Mouse (Mus musculus) left cerebral cortex, postnatal 36 days (tissue): ENCODE data around the gene Phgdh. TPM values are rescaled to one million over a fixed set of nuclear protein-coding genes. Genes with fewer than 3 reads are reported as not detected.
A peak's percentile ranks its signal among the peaks of the same experiment; 100 is the strongest.

Experiments
- DNase-seq, 2 experiments: peaks; one replicate each; pipeline ENCODE4 v3.0.0; 2021 to 2022; ENCODE audit warnings: low spot score in 2 of 2, mixed read lengths in 1 of 2
- intact Hi-C: fragments of 180-260 bp; cut with DNase I; formaldehyde crosslinking; loops from one replicate; pipeline ENCODE4 v1.15.1; 2025
- total RNA-seq, 2 experiments: library from RNA; stranded (reverse); gene quantifications; 2 replicates each; pipeline ENCODE4 v1.2.3; 2021

Phgdh gene
- total RNA-seq, 2 experiments from 2014 or later, result 51.1 to 62.0 TPM

GRCm38 (mm10) chr3:98308606-98309005, 31.2 kb downstream of the Phgdh start:
- intact Hi-C loops, result no loop called here
- no peak for DNase-seq

- intact Hi-C loops, result no loop called here
Measured at GRCm38 (mm10) chr3:98301761-98302160, 38.0 kb downstream of the Phgdh start.

GRCm38 (mm10) chr3:98300266-98300665, 39.5 kb downstream of the Phgdh start:
- intact Hi-C loops, result no loop called here
- no peak for DNase-seq

More at GRCm38 (mm10) chr3:98301761-98302160, 38.0 kb downstream of the Phgdh start:
- DNase-seq, result no peak

GRCm38 (mm10) chr3:98299391-98300100, 40.2 kb downstream of the Phgdh start:
- no peak for DNase-seq
- intact Hi-C loops, result no loop called here

- intact Hi-C loops, result no loop called here
- DNase-seq, result no peak
Measured at GRCm38 (mm10) chr3:98295965-98296364, 43.8 kb downstream of the Phgdh start.

- intact Hi-C loops, result no loop called here
- DNase-seq, result no peak
Measured at GRCm38 (mm10) chr3:98291044-98291443, 48.7 kb downstream of the Phgdh start.

GRCm38 (mm10) chr3:98283205-98283604, 56.6 kb downstream of the Phgdh start:
- no peak for DNase-seq
- intact Hi-C loops, result no loop called here

- no peak for DNase-seq
- intact Hi-C loops, result no loop called here
Measured at GRCm38 (mm10) chr3:98282422-98282821, 57.4 kb downstream of the Phgdh start.

GRCm38 (mm10) chr3:98280933-98281678, 58.7 kb downstream of the Phgdh start:
- intact Hi-C loops, result no loop called here
- peak; percentile 36 to 46 for DNase-seq

- DNase-seq, result peak in 1 of 2 experiments; percentile 13
Measured at GRCm38 (mm10) chr3:98280204-98280932, 59.4 kb downstream of the Phgdh start, which contains the start of gene Hmgcs2. Gene Hmgcs2, plus strand, starts transcription at chr3:98280435.

GRCm38 (mm10) chr3:98279682-98280081, 60.1 kb downstream of the Phgdh start:
- intact Hi-C loops, result loop anchor here (5.0 kb wide), 1 partner anchor 47 kb away; no protein-coding TSS in a partner anchor
- no peak for DNase-seq

More at GRCm38 (mm10) chr3:98280204-98280932, 59.4 kb downstream of the Phgdh start, which contains the start of gene Hmgcs2:
- intact Hi-C loops, result no loop called here

- no peak for DNase-seq
- intact Hi-C loops, result no loop called here
Measured at GRCm38 (mm10) chr3:98273623-98274398, 66.0 kb downstream of the Phgdh start.

- intact Hi-C loops, result no loop called here
- no peak for DNase-seq
Measured at GRCm38 (mm10) chr3:98267249-98267651, 72.5 kb downstream of the Phgdh start.

Other genes with a start within 250 kb of the Phgdh start
- not detected for gene Adam30, start 179.4 kb downstream of the Phgdh start, total RNA-seq
- not detected for gene Reg4, start 117.8 kb downstream of the Phgdh start, total RNA-seq
- 10 to 100 TPM in 1 of 2 experiments, 1 to 10 TPM in 1; 7.1 to 11.3 TPM for gene Hmgcs2, start 59.6 kb downstream of the Phgdh start, total RNA-seq
- 10 to 100 TPM; 32.1 to 38.1 TPM for gene Zfp697, start 42.5 kb upstream of the Phgdh start, total RNA-seq
- not detected for gene Gm4450, start 117.1 kb upstream of the Phgdh start, total RNA-seq
- gene Hsd3b4, start 170.5 kb upstream of the Phgdh start, total RNA-seq, result not detected
- not detected for gene Gm10681, start 248.8 kb upstream of the Phgdh start, total RNA-seq